Mouse (Mus musculus) bone marrow, adult 2 months (tissue): ENCODE data around the gene Eya4.

Source experiments
- CTCF ChIP-seq: fragments of 200-500 bp; IDR thresholded peaks from 2 replicates; pipeline ENCODE4 v1.5.1; 2011; ENCODE audit warnings: low read length, control low read depth; ENCODE audit not compliant: control insufficient read depth, insufficient read depth
- POLR2A ChIP-seq: fragments of 200-500 bp; IDR thresholded peaks from 2 replicates; pipeline ENCODE4 v1.6.1; 2011; ENCODE audit warnings: low read depth, mild to moderate bottlenecking, control low read depth, low read length, borderline replicate concordance; ENCODE audit not compliant: control insufficient read depth

DNA sequence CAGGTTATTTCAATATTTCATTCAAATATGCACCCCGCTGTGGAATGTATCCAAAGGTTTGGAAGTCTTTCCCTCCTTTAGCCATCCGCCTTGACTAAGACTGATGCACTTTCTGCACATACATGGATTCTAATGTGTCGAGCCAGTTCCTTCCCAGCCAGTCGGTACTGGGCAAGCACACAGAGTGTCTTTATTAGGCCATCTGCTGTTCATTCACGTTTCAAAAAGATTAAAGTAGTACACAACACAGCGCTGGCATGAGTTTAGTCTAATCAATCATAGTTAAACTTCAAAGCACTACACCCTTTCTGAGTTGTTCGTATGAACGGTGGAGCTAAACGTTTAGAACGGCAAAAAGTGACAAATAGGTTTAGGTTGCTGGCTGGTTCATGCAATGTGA, 190.7 kb downstream of the Eya4 start:
- no peak for TF ChIP-seq POLR2A
- no peak for TF ChIP-seq CTCF
